Mouse (Mus musculus): Measurements from ENCODE around the gene Mtmr12. TPM values are rescaled to one million over a fixed set of nuclear protein-coding genes. Genes with fewer than 3 reads are reported as not detected.
"Not testable (repeated sequence)": the region's sequence is repeated elsewhere in the genome, so short reads cannot be mapped to it uniquely, and the experiment has no call there.

The Mtmr12 gene
- polyA plus RNA-seq, 1 experiment = 18.7 TPM

- TF ChIP-seq POLR2A (IDR thresholded peaks at IDR 0.05; ENCODE audit: borderline replicate concordance, insufficient read depth, low read length) = peak; percentile 32; the same call in 1 of the 2 replicates
- TF ChIP-seq CTCF (IDR thresholded peaks at IDR 0.05; ENCODE audit: borderline replicate concordance, insufficient read depth, low read depth, low read length) = no peak
- Histone ChIP-seq H3K27me3 (ENCODE audit: control insufficient read depth, insufficient read depth, low read length) (no peaks in the 10 kb centered on the region), H3K27ac (ENCODE audit: insufficient read depth, low read length) (peak overlapping the region; percentile 97), H3K4me3 (replicated peaks; ENCODE audit: insufficient read depth, low read depth, low read length) (no peak overlapping the region), H3K4me1 (ENCODE audit: control insufficient read depth, insufficient read depth, low read length) (peaks cover 58% of the 10 kb centered on the region)
- WGBS = 15% methylated on average over 5 of the region's 5 CpGs
- peak; percentile 77 to 88 for DNase-seq
Observed at GRCm38 (mm10) chr15:12215415-12215718, 10.5 kb downstream of the Mtmr12 start.

DNA sequence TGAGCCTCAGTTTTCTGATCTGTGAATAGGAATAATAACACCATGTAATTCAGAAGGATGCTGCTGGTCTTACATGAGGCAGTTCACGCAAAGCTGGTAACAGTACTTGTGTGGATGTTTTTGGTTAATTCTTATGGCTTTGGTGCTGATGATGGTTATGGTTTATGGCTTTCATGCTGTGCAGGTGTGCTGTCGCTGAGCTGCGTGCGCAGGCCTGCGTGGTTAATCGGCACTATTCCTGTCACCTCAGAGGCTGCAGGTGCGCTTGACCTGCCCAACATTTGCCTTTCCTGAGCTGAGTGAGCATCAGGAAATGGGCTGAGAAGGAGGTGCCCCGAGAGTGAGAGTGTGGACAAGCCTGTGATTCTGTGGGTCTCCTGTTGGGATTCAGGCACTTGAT, 11.3 kb downstream of the Mtmr12 start:
- TF ChIP-seq CTCF (IDR thresholded peaks at IDR 0.05; ENCODE audit: borderline replicate concordance, insufficient read depth, low read depth, low read length) (no peak), POLR2A (IDR thresholded peaks at IDR 0.05; ENCODE audit: borderline replicate concordance, insufficient read depth, low read length) (no peak)
- WGBS = 77% methylated on average over 8 of the region's 8 CpGs
- H3K27ac ChIP-seq (ENCODE audit: insufficient read depth, low read length) = peak overlapping the region; percentile 97

GRCm38 (mm10) chr15:12216798-12217197, 12.0 kb downstream of the Mtmr12 start:
- no peaks in the 10 kb centered on the region for H3K27me3 ChIP-seq (ENCODE audit: control insufficient read depth, insufficient read depth, low read length)
- WGBS = 73% methylated on average over 13 of the region's 13 CpGs
- H3K4me3 ChIP-seq (replicated peaks; ENCODE audit: insufficient read depth, low read depth, low read length) = no peak overlapping the region
- peak overlapping the region; percentile 97 for H3K27ac ChIP-seq (ENCODE audit: insufficient read depth, low read length)
- TF ChIP-seq POLR2A (IDR thresholded peaks at IDR 0.05; ENCODE audit: borderline replicate concordance, insufficient read depth, low read length) (no peak), CTCF (IDR thresholded peaks at IDR 0.05; ENCODE audit: borderline replicate concordance, insufficient read depth, low read depth, low read length) (no peak)
- no peak for DNase-seq
- H3K4me1 ChIP-seq (ENCODE audit: control insufficient read depth, insufficient read depth, low read length) = peaks cover 60% of the 10 kb centered on the region

More for the DNA sequence above, 11.3 kb downstream of the Mtmr12 start:
- no peak overlapping the region for H3K4me3 ChIP-seq (replicated peaks; ENCODE audit: insufficient read depth, low read depth, low read length)
- H3K4me1 ChIP-seq (ENCODE audit: control insufficient read depth, insufficient read depth, low read length) = peaks cover 62% of the 10 kb centered on the region
- no peak for DNase-seq
- H3K27me3 ChIP-seq (ENCODE audit: control insufficient read depth, insufficient read depth, low read length) = no peaks in the 10 kb centered on the region

- WGBS = 90% methylated on average over 3 of the region's 3 CpGs
- H3K4me3 ChIP-seq (replicated peaks; ENCODE audit: insufficient read depth, low read depth, low read length); DNase-seq; H3K27ac ChIP-seq (ENCODE audit: insufficient read depth, low read length); H3K27me3 ChIP-seq (ENCODE audit: control insufficient read depth, insufficient read depth, low read length): not testable (repeated sequence)
- peaks cover 60% of the 10 kb centered on the region for H3K4me1 ChIP-seq (ENCODE audit: control insufficient read depth, insufficient read depth, low read length)
Observed at GRCm38 (mm10) chr15:12217332-12217731, 12.5 kb downstream of the Mtmr12 start.

GRCm38 (mm10) chr15:12217849-12218248, 13.0 kb downstream of the Mtmr12 start:
- Histone ChIP-seq H3K4me1 (ENCODE audit: control insufficient read depth, insufficient read depth, low read length) (peaks cover 63% of the 10 kb centered on the region), H3K4me3 (replicated peaks; ENCODE audit: insufficient read depth, low read depth, low read length) (no peak overlapping the region), H3K27ac (ENCODE audit: insufficient read depth, low read length) (peak overlapping the region; percentile 10; the same call in 1 of the 2 replicates), H3K27me3 (ENCODE audit: control insufficient read depth, insufficient read depth, low read length) (no peaks in the 10 kb centered on the region)
- DNase-seq = no peak
- TF ChIP-seq POLR2A (IDR thresholded peaks at IDR 0.05; ENCODE audit: borderline replicate concordance, insufficient read depth, low read length) (no peak), CTCF (IDR thresholded peaks at IDR 0.05; ENCODE audit: borderline replicate concordance, insufficient read depth, low read depth, low read length) (no peak)
- 57% methylated on average over 5 of the region's 5 CpGs for whole genome bisulfite sequencing

DNA sequence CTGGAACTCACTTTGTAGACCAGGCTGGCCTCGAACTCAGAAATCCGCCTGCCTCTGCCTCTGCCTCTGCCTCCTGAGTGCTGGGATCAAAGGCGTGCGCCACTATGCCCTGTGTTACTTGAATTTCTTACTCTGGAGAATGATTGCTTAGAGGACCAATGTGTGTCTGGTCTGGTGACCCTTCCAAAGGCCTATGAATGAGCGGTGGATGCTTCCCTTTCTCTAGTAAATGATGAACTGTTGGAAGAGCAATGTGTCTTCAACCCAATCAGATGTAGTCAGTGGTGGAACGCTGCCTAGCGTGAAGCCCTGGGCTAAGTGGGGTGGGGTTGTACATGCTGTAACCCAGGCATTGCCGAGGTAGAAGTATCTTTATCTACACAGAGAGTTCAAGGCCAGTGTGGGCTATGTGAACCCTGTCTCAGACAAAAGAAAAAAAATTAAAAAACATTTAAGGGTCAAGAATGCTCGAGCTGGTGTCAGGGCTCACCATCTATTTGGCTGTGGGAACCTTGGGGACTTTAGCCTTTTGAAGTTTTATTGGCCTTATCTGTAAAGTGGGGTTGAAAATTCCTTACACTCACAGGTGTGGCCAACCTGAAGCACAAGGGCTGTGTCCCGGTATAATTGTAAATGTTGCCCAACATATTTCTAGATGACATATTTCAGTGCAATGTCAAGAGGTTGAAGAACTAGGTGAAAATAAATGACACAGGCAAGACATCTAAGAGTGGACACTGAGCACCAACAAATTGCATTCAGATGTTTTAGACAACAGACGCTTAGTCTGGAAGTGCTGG, 14.0 kb downstream of the Mtmr12 start:
- TF ChIP-seq CTCF (IDR thresholded peaks at IDR 0.05; ENCODE audit: borderline replicate concordance, insufficient read depth, low read depth, low read length) (no peak), POLR2A (IDR thresholded peaks at IDR 0.05; ENCODE audit: borderline replicate concordance, insufficient read depth, low read length) (no peak)
- no peak overlapping the region for H3K27ac ChIP-seq (ENCODE audit: insufficient read depth, low read length)
- H3K4me3 ChIP-seq (replicated peaks; ENCODE audit: insufficient read depth, low read depth, low read length) = no peak overlapping the region
- no peak for DNase-seq
- H3K4me1 ChIP-seq (ENCODE audit: control insufficient read depth, insufficient read depth, low read length) = peaks cover 55% of the 10 kb centered on the region
- H3K27me3 ChIP-seq (ENCODE audit: control insufficient read depth, insufficient read depth, low read length) = no peaks in the 10 kb centered on the region
- WGBS = 93% methylated on average over 11 of the region's 11 CpGs

DNA sequence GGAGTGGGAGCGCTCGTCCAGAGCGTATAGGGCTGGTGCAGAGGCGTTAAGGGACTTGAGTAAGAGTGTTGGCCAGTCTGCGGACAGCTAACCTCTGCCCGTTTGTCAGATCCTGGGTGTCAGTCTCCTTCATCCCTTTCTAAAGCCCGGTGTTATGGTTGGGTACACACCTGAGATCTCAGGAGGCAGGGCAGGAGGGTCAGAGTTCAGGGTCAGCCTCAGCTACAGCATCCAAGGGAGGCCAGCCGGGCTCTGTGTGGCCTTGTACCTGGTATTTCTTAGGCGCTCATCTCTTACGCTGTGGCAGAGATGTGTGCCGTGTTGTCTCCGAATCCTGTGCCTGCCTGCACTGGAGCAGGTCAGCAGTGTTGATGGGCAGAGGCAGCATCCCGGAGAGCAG, 16.3 kb downstream of the Mtmr12 start:
- Histone ChIP-seq H3K27me3 (ENCODE audit: control insufficient read depth, insufficient read depth, low read length) (no peaks in the 10 kb centered on the region), H3K27ac (ENCODE audit: insufficient read depth, low read length) (no peak overlapping the region; the same call in 1 of the 2 replicates), H3K4me1 (ENCODE audit: control insufficient read depth, insufficient read depth, low read length) (peaks cover 34% of the 10 kb centered on the region), H3K4me3 (replicated peaks; ENCODE audit: insufficient read depth, low read depth, low read length) (no peak overlapping the region)
- no peak for TF ChIP-seq POLR2A (IDR thresholded peaks at IDR 0.05; ENCODE audit: borderline replicate concordance, insufficient read depth, low read length)
- TF ChIP-seq CTCF (IDR thresholded peaks at IDR 0.05; ENCODE audit: borderline replicate concordance, insufficient read depth, low read depth, low read length) = no peak
- DNase-seq = no peak
- 79% methylated on average over 13 of the region's 13 CpGs for WGBS

DNA sequence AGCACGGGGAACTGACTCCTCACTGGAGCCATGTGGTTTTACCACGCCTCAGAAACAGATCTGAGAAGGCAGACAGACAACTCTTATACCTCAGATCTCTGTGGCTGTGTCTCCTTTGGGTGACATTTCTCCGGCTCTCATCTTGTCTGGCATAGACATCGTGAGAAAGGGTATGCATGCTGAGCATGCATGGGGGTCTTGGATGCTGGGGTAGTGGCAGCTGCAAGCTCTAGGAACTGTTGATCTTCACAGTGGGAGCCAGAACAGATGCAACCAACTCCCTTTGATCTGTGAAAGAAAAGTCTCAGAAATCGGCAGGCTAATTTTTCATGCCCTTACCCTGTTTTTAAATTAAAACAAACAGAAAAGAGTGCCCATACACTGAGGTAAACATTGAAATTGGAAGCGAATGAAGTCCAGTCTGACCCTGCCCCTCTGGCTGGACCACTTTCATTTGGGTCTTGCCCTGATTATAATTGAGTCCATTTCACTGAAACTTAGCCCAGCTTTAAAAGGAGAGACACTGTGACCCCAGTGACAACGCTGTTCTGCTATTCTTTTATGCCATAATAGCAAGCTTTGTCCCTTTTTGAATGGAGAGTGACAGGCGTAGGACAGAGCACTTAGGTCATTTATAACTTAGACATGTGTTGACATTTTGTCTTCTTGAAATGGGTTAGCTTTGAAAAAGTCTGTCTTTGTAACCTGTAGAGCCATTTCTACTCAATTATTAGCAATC, 17.9 kb downstream of the Mtmr12 start:
- Histone ChIP-seq H3K4me1 (ENCODE audit: control insufficient read depth, insufficient read depth, low read length) (peaks cover 33% of the 10 kb centered on the region), H3K4me3 (replicated peaks; ENCODE audit: insufficient read depth, low read depth, low read length) (no peak overlapping the region), H3K27me3 (ENCODE audit: control insufficient read depth, insufficient read depth, low read length) (no peaks in the 10 kb centered on the region), H3K27ac (ENCODE audit: insufficient read depth, low read length) (no peak overlapping the region)
- 21% methylated on average over 8 of the region's 8 CpGs for WGBS
- no peak for TF ChIP-seq CTCF (IDR thresholded peaks at IDR 0.05; ENCODE audit: borderline replicate concordance, insufficient read depth, low read depth, low read length)
- no peak for TF ChIP-seq POLR2A (IDR thresholded peaks at IDR 0.05; ENCODE audit: borderline replicate concordance, insufficient read depth, low read length)
- DNase-seq = no peak
